Mouse (Mus musculus) MEL (cell line): ENCODE results near the gene Daglb. TPM values are rescaled to one million over a fixed set of nuclear protein-coding genes. Genes with fewer than 3 reads are reported as not detected.
A peak's percentile ranks its signal among the peaks of the same experiment; 100 is the strongest.

Source experiments
- DNase-seq: peaks from one replicate; pipeline ENCODE4 v3.0.0; 2011; ENCODE audit warnings: low read depth, low spot score
- H3K27ac ChIP-seq: 2 replicates; pipeline ENCODE4 v1.5.1; 2012; ENCODE audit warnings: low read depth, mild to moderate bottlenecking, control low read depth, low read length, moderate library complexity; ENCODE audit not compliant: control insufficient read depth
- H3K27me3 ChIP-seq, 2 experiments: fragments of 150-350 bp in 1 of 2; sonication (generic) in 1 of 2; 2 replicates each; pipeline ENCODE4 v1.6.1; 2012; ENCODE audit warnings: low read length in 2 of 2, mild to moderate bottlenecking in 2 of 2, improper control_type of control experiment in 1 of 2, moderate library complexity in 1 of 2; ENCODE audit not compliant: insufficient read depth in 2 of 2, control insufficient read depth in 1 of 2
- H3K36me3 ChIP-seq, 2 experiments: 2 replicates each; pipeline ENCODE4 v1.6.1; 2012 to 2014; ENCODE audit warnings: low read length in 2 of 2, improper control_type of control experiment in 1 of 2, inconsistent platforms in 1 of 2, mild to moderate bottlenecking in 1 of 2; ENCODE audit not compliant: insufficient read depth in 2 of 2, control insufficient read depth in 1 of 2
- H3K4me1 ChIP-seq, 2 experiments: fragments of 150-350 bp in 1 of 2; sonication (generic) in 1 of 2; 2 replicates each; pipeline ENCODE4 v1.6.1; 2012; ENCODE audit warnings: low read length in 2 of 2, improper control_type of control experiment in 1 of 2, mild to moderate bottlenecking in 1 of 2; ENCODE audit not compliant: insufficient read depth in 2 of 2, control insufficient read depth in 1 of 2
- H3K4me3 ChIP-seq, 2 experiments: fragments of 150-350 bp in 1 of 2; sonication (generic) in 1 of 2; 2 replicates each; pipeline ENCODE4 v1.5.1; 2012; ENCODE audit warnings: low read depth in 2 of 2, low read length in 2 of 2, mild to moderate bottlenecking in 2 of 2, moderate library complexity in 2 of 2, control low read depth in 1 of 2, improper control_type of control experiment in 1 of 2; ENCODE audit not compliant: control insufficient read depth in 1 of 2, insufficient read depth in 1 of 2
- H3K79me2 ChIP-seq: 2 replicates; pipeline ENCODE4 v1.6.1; 2012; ENCODE audit warnings: mild to moderate bottlenecking, low read length, moderate library complexity; ENCODE audit not compliant: control insufficient read depth, poor library complexity, insufficient read depth
- H3K9ac ChIP-seq: 2 replicates; pipeline ENCODE4 v1.6.1; 2012; ENCODE audit warnings: low read depth, mild to moderate bottlenecking, control low read depth, low read length, moderate library complexity; ENCODE audit not compliant: control insufficient read depth, poor library complexity, severe bottlenecking
- H3K9me3 ChIP-seq: fragments of 150-350 bp; sonication (generic); replicated peaks from 2 replicates; pipeline ENCODE4 v1.6.1; 2012; ENCODE audit warnings: mild to moderate bottlenecking, low read length, improper control_type of control experiment, moderate library complexity; ENCODE audit not compliant: insufficient read depth
- EP300 ChIP-seq, 2 experiments: IDR thresholded peaks; 2 replicates each; pipeline ENCODE4 v1.6.1; 2011; ENCODE audit warnings: improper control_type of control experiment in 2 of 2, low read length in 2 of 2, low read depth in 1 of 2, mild to moderate bottlenecking in 1 of 2
- ETS1 ChIP-seq: IDR thresholded peaks from 2 replicates; pipeline ENCODE4 v1.6.1; 2012; ENCODE audit warnings: low read depth, mild to moderate bottlenecking, inconsistent platforms, low read length, improper control_type of control experiment, moderate library complexity
- GATA1 ChIP-seq: IDR thresholded peaks from 2 replicates; pipeline ENCODE4 v1.6.1; 2011; ENCODE audit warnings: low read depth, low read length, improper control_type of control experiment
- JUND ChIP-seq: IDR thresholded peaks from 2 replicates; pipeline ENCODE4 v1.6.1; 2011; ENCODE audit warnings: low read depth, mild to moderate bottlenecking, improper control_type of control experiment, low read length
- MEF2A ChIP-seq: IDR thresholded peaks from 2 replicates; pipeline ENCODE4 v1.6.1; 2014; ENCODE audit warnings: low read depth, mild to moderate bottlenecking, inconsistent platforms, low read length, improper control_type of control experiment; ENCODE audit not compliant: poor library complexity, insufficient replicate concordance, severe bottlenecking; ENCODE audit errors: extremely low read depth
- MYB ChIP-seq: IDR thresholded peaks from 2 replicates; pipeline ENCODE4 v1.6.1; 2011; ENCODE audit warnings: mild to moderate bottlenecking, low read depth, low read length, improper control_type of control experiment
- MYC ChIP-seq: IDR thresholded peaks from 2 replicates; pipeline ENCODE4 v1.6.1; 2011; ENCODE audit warnings: low read depth, mild to moderate bottlenecking, low read length, improper control_type of control experiment, moderate library complexity
- NELFE ChIP-seq: IDR thresholded peaks from 2 replicates; pipeline ENCODE4 v1.6.1; 2011; ENCODE audit warnings: low read depth, low read length, improper control_type of control experiment
- POLR2A ChIP-seq, 2 experiments: IDR thresholded peaks; 2 replicates each; pipeline ENCODE4 v1.6.1; 2011 to 2012; ENCODE audit warnings: low read length in 2 of 2, mild to moderate bottlenecking in 2 of 2, control low read depth in 1 of 2, improper control_type of control experiment in 1 of 2, low read depth in 1 of 2, moderate library complexity in 1 of 2; ENCODE audit not compliant: control insufficient read depth in 1 of 2, insufficient read depth in 1 of 2, poor library complexity in 1 of 2
- POLR2AphosphoS5 ChIP-seq: IDR thresholded peaks from 2 replicates; pipeline ENCODE4 v1.6.1; 2012; ENCODE audit warnings: low read depth, borderline replicate concordance, mild to moderate bottlenecking, inconsistent platforms, low read length, moderate library complexity, mixed read lengths
- SIN3A ChIP-seq: IDR thresholded peaks from 2 replicates; pipeline ENCODE4 v1.6.1; 2012; ENCODE audit warnings: low read length, improper control_type of control experiment, inconsistent platforms
- SMC3 ChIP-seq: IDR thresholded peaks from 2 replicates; pipeline ENCODE4 v1.6.1; 2011; ENCODE audit warnings: low read depth, low read length, improper control_type of control experiment
- TAL1 ChIP-seq: IDR thresholded peaks from 2 replicates; pipeline ENCODE4 v1.6.1; 2012; ENCODE audit warnings: mild to moderate bottlenecking, inconsistent platforms, low read length, moderate library complexity, mixed read lengths
- TBP ChIP-seq: IDR thresholded peaks from 2 replicates; pipeline ENCODE4 v1.8.0; 2011; ENCODE audit warnings: low read depth, low read length, improper control_type of control experiment
- TCF12 ChIP-seq: IDR thresholded peaks from 2 replicates; pipeline ENCODE4 v1.6.1; 2014; ENCODE audit warnings: low read depth, mild to moderate bottlenecking, inconsistent platforms, low read length, improper control_type of control experiment, moderate library complexity
- UBTF ChIP-seq: IDR thresholded peaks from 2 replicates; pipeline ENCODE4 v1.6.1; 2012; ENCODE audit warnings: low read depth, mild to moderate bottlenecking, inconsistent platforms, low read length, improper control_type of control experiment, moderate library complexity, borderline replicate concordance; ENCODE audit not compliant: insufficient read depth
- USF1 ChIP-seq: IDR thresholded peaks from 2 replicates; pipeline ENCODE4 v1.6.1; 2014; ENCODE audit warnings: low read depth, mild to moderate bottlenecking, inconsistent platforms, low read length, improper control_type of control experiment, moderate library complexity
- USF2 ChIP-seq, 2 experiments: IDR thresholded peaks; 2 replicates each; pipeline ENCODE4 v1.6.1; 2011 to 2012; ENCODE audit warnings: improper control_type of control experiment in 2 of 2, low read length in 2 of 2, borderline replicate concordance in 1 of 2, inconsistent platforms in 1 of 2, low read depth in 1 of 2, mild to moderate bottlenecking in 1 of 2; ENCODE audit not compliant: insufficient read depth in 1 of 2
- ZC3H11A ChIP-seq: IDR thresholded peaks from 2 replicates; pipeline ENCODE4 v1.6.1; 2012; ENCODE audit warnings: low read depth, mild to moderate bottlenecking, inconsistent platforms, low read length, improper control_type of control experiment
- ZKSCAN1 ChIP-seq: IDR thresholded peaks from 2 replicates; pipeline ENCODE4 v1.6.1; 2012; ENCODE audit warnings: low read depth, mild to moderate bottlenecking, inconsistent platforms, low read length, improper control_type of control experiment, moderate library complexity
- polyA plus RNA-seq, 2 experiments: library from polyadenylated mRNA; stranded (reverse) in 1 of 2; unstranded in 1 of 2; fragments of >175 nt in 1 of 2; fragments of >200 nt in 1 of 2; gene quantifications; 2 replicates each; pipeline versions ENCODE4 v1.2.1 to v1.2.4; 2012; ENCODE audit warnings: low replicate concordance in 2 of 2, low read depth in 1 of 2; ENCODE audit not compliant: insufficient read length in 2 of 2, insufficient read depth in 1 of 2, missing spikeins in 1 of 2
- total RNA-seq: library from RNA; depleted of rRNA; stranded (reverse); fragments of 300-350 nt; gene quantifications from 2 replicates; pipeline ENCODE4 v1.2.3, GENCODE M21; 2012

The Daglb gene
- total and polyA plus RNA-seq, 3 experiments = 8.9 to 10.4 TPM; not detected in 1

GRCm38 (mm10) chr5:143469628-143470027, 5.2 kb downstream of the Daglb start:
- Histone ChIP-seq H3K9me3 (no peaks in the 10 kb centered on the region), H3K4me1 (peaks cover 10 to 19% of the 10 kb centered on the region in 2 experiments), H3K4me3 (no peak overlapping the region), H3K27me3 (no peaks in the 10 kb centered on the region), H3K9ac (no peak overlapping the region), H3K36me3 (peaks cover 4 to 17% of the 10 kb centered on the region in 2 experiments), H3K27ac (no peak overlapping the region), H3K79me2 (peaks cover 11% of the 10 kb centered on the region)
- TF ChIP-seq TBP (no peak), EP300 (IDR thresholded peaks at IDR 0.05; ENCODE audit: low read depth in 1 of 2, low read length in 2 of 2) (no peak), ETS1 (no peak), JUND (no peak), USF2 (IDR thresholded peaks at IDR 0.05; ENCODE audit: borderline replicate concordance in 1 of 2, insufficient read depth in 1 of 2, low read depth in 1 of 2, low read length in 2 of 2) (no peak), MYB (no peak), POLR2AphosphoS5 (no peak), POLR2A (IDR thresholded peaks at IDR 0.05; ENCODE audit: control insufficient read depth in 1 of 2, insufficient read depth in 1 of 2, low read depth in 1 of 2, low read length in 2 of 2, poor library complexity in 1 of 2) (no peak), NELFE (no peak), GATA1 (no peak), USF1 (no peak), MEF2A (no peak)
- no peak for DNase-seq

GRCm38 (mm10) chr5:143470421-143471164, 6.2 kb downstream of the Daglb start:
- Histone ChIP-seq H3K9ac (no peak overlapping the region), H3K79me2 (peaks cover 2% of the 10 kb centered on the region; the same call in 1 of the 2 replicates), H3K36me3 (peaks cover 4 to 17% of the 10 kb centered on the region in 2 experiments), H3K27me3 (no peaks in the 10 kb centered on the region)
- DNase-seq = peak; percentile 94
- TF ChIP-seq NELFE (no peak), MYC (0 out of 2 replicates have a peak, but pooled peaks have one; percentile 30), TCF12 (peak; percentile 54; the same call in 1 of the 2 replicates), UBTF (no peak), ZC3H11A (no peak), TAL1 (peak; percentile 57), ZKSCAN1 (no peak), SIN3A (peak; percentile 68), ETS1 (peak; percentile 69; the same call in 1 of the 2 replicates), EP300 (IDR thresholded peaks at IDR 0.05; ENCODE audit: low read depth in 1 of 2, low read length in 2 of 2) (peak; percentile 61 to 73), SMC3 (peak; percentile 2; the same call in 1 of the 2 replicates), TBP (0 out of 2 replicates have a peak, but pooled peaks have one; percentile 11)
- TF ChIP-seq, all 39 proteins: peak for 8
- Histone ChIP-seq H3K27ac (no peak overlapping the region; the same call in 1 of the 2 replicates), H3K4me3 (no peak overlapping the region), H3K4me1 (peaks cover 10 to 19% of the 10 kb centered on the region in 2 experiments), H3K9me3 (no peaks in the 10 kb centered on the region)
